Mouse (Mus musculus): ENCODE data around the gene L2hgdh.
A peak's percentile ranks its signal among the peaks of the same experiment; 100 is the strongest.

Gene L2hgdh

GRCm38 (mm10) chr12:69730306-69730705 is 5.6 kb upstream of the L2hgdh start:
- no peak for DNase-seq (ENCODE audit: low read depth in 1 of 2, low spot score in 2 of 2)

GRCm38 (mm10) chr12:69729246-69729645 is 4.6 kb upstream of the L2hgdh start:
- no peak for DNase-seq (ENCODE audit: low read depth in 1 of 2, low spot score in 2 of 2)

- no peak for DNase-seq (ENCODE audit: low read depth in 1 of 2, low spot score in 2 of 2)
Measured at GRCm38 (mm10) chr12:69724018-69724710, 509 bp downstream of the L2hgdh start.

- no peak for DNase-seq (ENCODE audit: low read depth in 1 of 2, low spot score in 2 of 2)
Measured at GRCm38 (mm10) chr12:69723376-69723775, 1.3 kb downstream of the L2hgdh start.

- DNase-seq (ENCODE audit: low read depth in 1 of 2, low spot score in 2 of 2), result no peak
Measured at GRCm38 (mm10) chr12:69722857-69723256, 1.8 kb downstream of the L2hgdh start.

- no peak for DNase-seq (ENCODE audit: low read depth in 1 of 2, low spot score in 2 of 2)
Measured at GRCm38 (mm10) chr12:69713628-69714027, 11.0 kb downstream of the L2hgdh start.

GRCm38 (mm10) chr12:69704799-69705458 is 19.7 kb downstream of the L2hgdh start:
- DNase-seq (ENCODE audit: low read depth in 1 of 2, low spot score in 2 of 2), result no peak

GRCm38 (mm10) chr12:69698352-69698751 is 26.3 kb downstream of the L2hgdh start:
- DNase-seq (ENCODE audit: low read depth in 1 of 2, low spot score in 2 of 2), result no peak

- peak in 1 of 2 experiments; percentile 19 for DNase-seq (ENCODE audit: low read depth in 1 of 2, low spot score in 2 of 2)
Measured at GRCm38 (mm10) chr12:69696746-69697145, 27.9 kb downstream of the L2hgdh start.

GRCm38 (mm10) chr12:69693471-69693870 is 31.2 kb downstream of the L2hgdh start:
- DNase-seq (ENCODE audit: low read depth in 1 of 2, low spot score in 2 of 2), result no peak

- DNase-seq (ENCODE audit: low read depth in 1 of 2, low spot score in 2 of 2), result no peak
Measured at GRCm38 (mm10) chr12:69690714-69691113, 34.0 kb downstream of the L2hgdh start.

GRCm38 (mm10) chr12:69689094-69689493 is 35.6 kb downstream of the L2hgdh start:
- DNase-seq (ENCODE audit: low read depth in 1 of 2, low spot score in 2 of 2), result no peak

GRCm38 (mm10) chr12:69688368-69688767 is 36.3 kb downstream of the L2hgdh start:
- DNase-seq (ENCODE audit: low read depth in 1 of 2, low spot score in 2 of 2), result no peak

- DNase-seq (ENCODE audit: low read depth in 1 of 2, low spot score in 2 of 2), result peak; percentile 56 to 63
Measured at GRCm38 (mm10) chr12:69683537-69683936, 41.1 kb downstream of the L2hgdh start.

GRCm38 (mm10) chr12:69682788-69683419 is 41.8 kb downstream of the L2hgdh start:
- DNase-seq (ENCODE audit: low read depth in 1 of 2, low spot score in 2 of 2), result no peak

GRCm38 (mm10) chr12:69682065-69682787 is 42.4 kb downstream of the L2hgdh start:
- peak in 1 of 2 experiments; percentile 37 for DNase-seq (ENCODE audit: low read depth in 1 of 2, low spot score in 2 of 2)

- DNase-seq (ENCODE audit: low read depth in 1 of 2, low spot score in 2 of 2), result peak in 1 of 2 experiments; percentile 10
Measured at GRCm38 (mm10) chr12:69681566-69682061, 43.1 kb downstream of the L2hgdh start, which contains the start of gene Sos2. Sos2 (minus strand) TSS chr12:69681852.

GRCm38 (mm10) chr12:69680635-69681565 is 43.8 kb downstream of the L2hgdh start:
- peak; percentile 38 to 46 for DNase-seq (ENCODE audit: low read depth in 1 of 2, low spot score in 2 of 2)

GRCm38 (mm10) chr12:69676157-69676556 is 48.5 kb downstream of the L2hgdh start:
- no peak for DNase-seq (ENCODE audit: low read depth in 1 of 2, low spot score in 2 of 2)
